In the genomic region with DNA sequence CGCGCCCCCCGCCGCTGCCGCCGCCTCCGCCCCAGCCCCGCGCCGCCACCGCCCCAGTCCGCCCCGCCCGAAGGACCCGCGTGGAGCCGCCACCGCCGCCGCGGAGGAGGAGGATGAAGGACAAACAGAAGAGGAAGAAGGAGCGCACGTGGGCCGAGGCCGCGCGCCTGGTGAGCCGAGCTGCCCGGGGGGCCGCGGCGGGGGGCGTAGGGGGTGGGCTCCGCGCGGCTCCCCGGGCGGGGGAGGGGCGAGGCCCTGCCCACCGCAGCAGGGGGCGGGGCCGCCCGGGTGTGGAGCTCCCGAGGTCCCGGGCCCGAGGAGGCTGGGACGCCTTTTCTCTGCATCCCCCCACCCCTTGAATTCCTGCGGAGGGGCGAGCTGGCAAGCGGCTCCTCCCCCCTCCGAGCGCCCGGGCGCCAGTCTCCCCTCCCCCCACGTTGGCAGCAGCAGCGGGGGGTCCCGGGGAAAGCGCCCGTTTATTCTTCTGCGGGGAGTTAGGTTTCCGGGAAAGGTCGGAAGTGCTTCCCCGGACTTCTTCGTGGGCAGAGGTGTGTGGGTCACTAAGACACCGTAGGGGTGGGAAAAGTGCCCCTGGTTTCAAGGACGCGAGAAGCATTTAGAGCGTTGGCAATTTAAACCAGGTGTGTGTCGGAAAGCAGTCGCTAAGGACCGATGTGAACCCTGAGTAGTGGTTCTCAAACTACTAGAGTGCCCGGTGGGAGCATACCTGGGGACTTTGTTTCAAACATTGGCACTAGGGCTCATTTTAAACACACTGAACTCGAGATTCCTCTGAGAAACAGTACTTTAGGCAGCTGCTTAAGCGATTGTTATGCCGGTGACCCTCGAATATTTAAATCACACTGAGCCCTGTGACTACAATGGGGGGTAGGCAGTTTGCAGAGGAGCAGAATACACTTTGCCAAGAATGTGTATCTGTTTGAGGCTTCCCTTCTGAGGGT, we compare ENCODE assay signal across 8 mouse cellular contexts. TPM values are rescaled to one million over a fixed set of nuclear protein-coding genes. Genes with fewer than 3 reads are reported as not detected.
A peak's percentile ranks its signal among the peaks of the same experiment; 100 is the strongest.
DNase-seq lines count a peak whose midpoint lies in the region; ATAC-seq and TF ChIP-seq lines count a peak whose summit lies in the region.

No protein-coding gene starts in this region.

- H3K27ac ChIP-seq in heart, adult 2 months, result peak overlapping the region; percentile 100
- H3K27ac ChIP-seq in liver, embryonic 15.5 days (replicated peaks), result peak overlapping the region; percentile 98
- peak overlapping the region; percentile 94 for H3K27ac ChIP-seq in neural tube, embryonic 12.5 days
- peak overlapping the region; percentile 93 for H3K27ac ChIP-seq in testis, adult 2 months (ENCODE audit: control insufficient read depth, insufficient read depth, low read depth, low read length)

- TF ChIP-seq EP300 in heart, adult 2 months (IDR thresholded peaks at IDR 0.05; ENCODE audit: insufficient read depth, low read depth, low read length), result no peak

- peak overlapping the region; percentile 78 for H3K4me2 ChIP-seq in liver, embryonic 15.5 days
- H3K4me2 ChIP-seq in neural tube, embryonic 12.5 days (replicated peaks), result peak overlapping the region; percentile 68

- peak overlapping the region; percentile 99 for H3K9ac ChIP-seq in heart, adult 2 months (ENCODE audit: low read depth, low read length)
- peak overlapping the region; percentile 93 for H3K9ac ChIP-seq in liver, embryonic 15.5 days
- H3K9ac ChIP-seq in neural tube, embryonic 12.5 days, result peak overlapping the region; percentile 92

- intact Hi-C loops in heart, adult 2 months (cut with DNase I), result loop anchor here (1.0 to 10.0 kb wide), 3 partner anchors 56 to 652 kb away; a partner anchor contains a TSS

- TF ChIP-seq POLR2A in heart, adult 2 months (IDR thresholded peaks at IDR 0.05; ENCODE audit: insufficient read depth, low read depth, low read length), result no peak
- no peak for TF ChIP-seq POLR2A in testis, adult 2 months (IDR thresholded peaks at IDR 0.05; ENCODE audit: control insufficient read depth, low read depth, low read length)

- TF ChIP-seq CTCF in heart, adult 2 months (IDR thresholded peaks at IDR 0.05), result no peak
- TF ChIP-seq CTCF in testis, adult 2 months (IDR thresholded peaks at IDR 0.05; ENCODE audit: control insufficient read depth, insufficient read depth, insufficient replicate concordance, low read depth, low read length), result no peak

- H3K4me1 ChIP-seq in heart, adult 2 months (ENCODE audit: control insufficient read depth, insufficient read depth, low read length), result peaks cover 12% of the 10 kb centered on the region
- H3K4me1 ChIP-seq in liver, embryonic 15.5 days (replicated peaks), result peaks cover 72% of the 10 kb centered on the region
- H3K4me1 ChIP-seq in neural tube, embryonic 12.5 days, result peaks cover 32% of the 10 kb centered on the region
- no peaks in the 10 kb centered on the region; the same call in 1 of the 2 replicates for H3K4me1 ChIP-seq in testis, adult 2 months (ENCODE audit: control insufficient read depth, insufficient read depth, low read length)

- H3K27me3 ChIP-seq in heart, adult 2 months (ENCODE audit: control insufficient read depth, insufficient read depth, low read length), result no peaks in the 10 kb centered on the region
- no peaks in the 10 kb centered on the region for H3K27me3 ChIP-seq in liver, embryonic 15.5 days
- H3K27me3 ChIP-seq in neural tube, embryonic 12.5 days (replicated peaks), result no peaks in the 10 kb centered on the region
- H3K27me3 ChIP-seq in testis, adult 2 months (ENCODE audit: control insufficient read depth, insufficient read depth, low read length), result no peaks in the 10 kb centered on the region

- peak overlapping the region; percentile 76 for H3K4me3 ChIP-seq in heart, adult 2 months
- peak overlapping the region; percentile 93 for H3K4me3 ChIP-seq in liver, embryonic 15.5 days (replicated peaks)
- H3K4me3 ChIP-seq in neural tube, embryonic 12.5 days, result peak overlapping the region; percentile 92
- H3K4me3 ChIP-seq in testis, adult 2 months (ENCODE audit: control insufficient read depth, low read depth, low read length), result peak overlapping the region; percentile 98

- H3K36me3 ChIP-seq in heart, adult 2 months (ENCODE audit: control insufficient read depth, insufficient read depth, low read length), result peaks cover 32% of the 10 kb centered on the region
- H3K36me3 ChIP-seq in liver, embryonic 15.5 days (replicated peaks), result 0 out of 2 replicates have a peak, but pooled peaks cover 10% of the 10 kb centered on the region
- no peaks in the 10 kb centered on the region for H3K36me3 ChIP-seq in neural tube, embryonic 12.5 days
- H3K36me3 ChIP-seq in testis, adult 2 months (ENCODE audit: control insufficient read depth, insufficient read depth, low read length), result no peaks in the 10 kb centered on the region; the same call in 1 of the 2 replicates

- under 1% methylated on average over 51 of the region's 76 CpGs for WGBS in heart, adult 2 months
- 0% methylated on average over 56 of the region's 76 CpGs for WGBS in liver, embryonic 15.5 days (ENCODE audit: insufficient replicate concordance)
- WGBS in neural tube, embryonic 12.5 days, result under 1% methylated on average over 56 of the region's 76 CpGs

- H3K79me2 ChIP-seq in heart, adult 2 months (replicated peaks; ENCODE audit: control insufficient read depth, insufficient read depth, low read length), result no peaks in the 10 kb centered on the region; the same call in none of the 2 replicates

- DNase-seq in urinary bladder, adult 18-20 months (ENCODE audit: low spot score in 2 of 2), result peak; percentile 37 to 43
- no peak for DNase-seq in urinary bladder, postnatal 10 days (ENCODE audit: low spot score)
- DNase-seq in embryo, embryonic 10.5 days (ENCODE audit: low spot score), result peak; percentile 88
- peak; percentile 80 to 82 for DNase-seq in heart, adult 2 months
- peak; percentile 78 for DNase-seq in kidney, adult 18-20 months

- peak; percentile 51 for ATAC-seq in liver, embryonic 15.5 days (ENCODE audit: insufficient read depth)
- ATAC-seq in neural tube, embryonic 12.5 days (ENCODE audit: low FRiP score, low read depth), result peak; percentile 42

- H3K9me3 ChIP-seq in liver, embryonic 15.5 days (replicated peaks), result no peaks in the 10 kb centered on the region
- no peaks in the 10 kb centered on the region for H3K9me3 ChIP-seq in neural tube, embryonic 12.5 days

RNA-seq across cellular contexts. Expression of a gene that starts 0.9 kb away (rescaled TPM):
- total RNA-seq in heart, adult 2 months (2021), result 10 to 100 TPM; 17.7 to 21.2 TPM
- polyA plus RNA-seq in heart, adult 2 months (2012; rRNA removed), result 8.0 and 12.3 TPM in 2 replicates
- polyA plus RNA-seq in liver, embryonic 15.5 days (2015; fragmentation: Nextera tagmentation; extraction: Ambion mirVana), result 6.4 and 7.2 TPM in 2 replicates
- 21.1 and 21.8 TPM in 2 replicates for polyA plus RNA-seq in neural tube, embryonic 12.5 days (2016; fragmentation: Nextera tagmentation; extraction: Ambion mirVana)
- polyA plus RNA-seq in testis, adult 2 months (2012; rRNA removed), result 27.6 and 28.7 TPM in 2 replicates

RNA-seq across cellular contexts. Expression of a gene that starts 55.3 kb away (rescaled TPM):
- 1 to 10 TPM; 7.7 to 8.2 TPM for total RNA-seq in heart, adult 2 months (2021)
- polyA plus RNA-seq in heart, adult 2 months (2012; rRNA removed), result 3.8 and 6.6 TPM in 2 replicates
- polyA plus RNA-seq in liver, embryonic 15.5 days (2015; fragmentation: Nextera tagmentation; extraction: Ambion mirVana), result 1.4 and 2.0 TPM in 2 replicates
- polyA plus RNA-seq in neural tube, embryonic 12.5 days (2016; fragmentation: Nextera tagmentation; extraction: Ambion mirVana), result 12.6 and 14.4 TPM in 2 replicates
- 54.0 and 54.7 TPM in 2 replicates for polyA plus RNA-seq in testis, adult 2 months (2012; rRNA removed)
